Mouse (Mus musculus): ENCODE measurements around the gene Timeless. TPM values are rescaled to one million over a fixed set of nuclear protein-coding genes. Genes with fewer than 3 reads are reported as not detected.
"Not testable (repeated sequence)": the region's sequence is repeated elsewhere in the genome, so short reads cannot be mapped to it uniquely, and the experiment has no call there.

Timeless gene
- total RNA-seq, 2 experiments from 2014 or later: 2.0 to 3.5 TPM

DNA sequence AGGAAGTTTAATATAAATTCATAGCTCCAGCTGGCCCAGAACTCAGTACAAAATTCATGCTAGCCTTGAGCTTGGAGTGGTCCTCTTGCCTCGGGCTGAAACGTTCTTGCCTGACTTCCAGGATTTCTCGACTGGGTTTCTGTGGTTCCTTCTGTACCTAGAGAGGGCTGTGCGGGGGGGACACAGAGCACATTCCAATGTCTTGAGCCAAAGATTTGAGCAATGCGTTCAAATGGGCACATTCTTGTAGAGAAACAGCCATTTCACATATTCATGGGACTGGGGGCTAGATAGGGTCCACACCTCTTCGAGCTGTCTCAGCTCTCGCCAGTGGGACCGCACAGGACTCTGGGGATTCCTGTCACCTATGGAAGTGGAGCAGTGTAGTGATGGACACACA is 24.1 kb downstream of the Timeless start:
- DNase-seq: no peak

DNA sequence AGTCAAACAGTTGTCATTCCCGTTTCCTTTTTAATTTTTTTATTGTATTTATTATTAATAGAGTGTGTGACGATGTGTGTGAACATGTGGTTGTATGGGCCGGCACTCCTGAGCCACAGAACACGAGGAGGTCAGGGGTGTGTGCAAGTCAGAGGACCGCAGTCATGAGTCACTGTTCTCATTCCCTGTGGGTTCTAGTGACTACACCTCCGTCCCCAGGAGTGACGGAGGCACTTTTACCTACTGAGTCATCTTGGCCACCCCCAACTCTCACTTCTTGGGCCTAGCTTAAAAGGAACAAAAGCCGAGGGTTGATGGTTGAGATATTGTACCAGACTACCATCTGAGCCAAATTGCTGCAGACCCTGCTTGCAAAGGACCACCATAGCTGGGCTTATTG is 24.5 kb downstream of the Timeless start:
- no peak for DNase-seq

DNA sequence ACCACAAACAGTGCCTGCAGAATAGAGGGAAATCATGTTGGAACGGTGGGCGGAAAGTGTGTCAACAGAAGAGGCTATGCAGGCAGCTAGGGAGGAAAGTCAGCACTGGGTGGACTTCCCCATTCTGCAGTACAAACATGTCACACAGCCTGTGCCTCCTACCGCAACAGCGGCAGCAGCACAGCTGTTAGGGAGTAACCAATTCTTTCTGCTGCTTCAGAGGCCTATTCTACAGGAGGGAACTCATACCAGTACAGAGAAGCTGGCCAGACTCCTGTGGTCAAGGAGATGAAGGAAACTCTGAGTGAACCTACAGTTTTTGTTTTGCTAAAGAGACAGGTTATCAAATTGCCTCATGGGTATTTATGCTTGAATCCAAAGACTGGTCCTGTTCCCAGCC is 27.1 kb downstream of the Timeless start:
- DNase-seq: no peak

DNA sequence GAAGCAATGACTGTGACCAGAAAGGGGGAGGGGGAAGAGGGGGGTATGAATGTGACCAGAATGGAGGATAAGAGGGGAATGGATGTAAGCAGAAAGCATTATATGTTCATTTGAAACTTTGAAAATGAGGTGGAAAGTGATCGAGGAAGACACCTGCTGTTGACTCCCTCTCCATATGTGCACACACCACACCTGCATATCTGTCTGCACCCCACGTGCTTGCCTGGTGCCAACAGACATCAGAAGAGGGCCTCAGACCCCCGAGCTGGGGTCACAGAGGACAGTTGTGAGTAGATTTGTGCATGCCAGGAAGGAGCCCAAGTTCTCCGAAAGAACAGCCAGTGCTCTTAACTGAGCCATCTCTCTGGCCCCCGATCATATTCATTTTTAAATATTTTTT is 28.1 kb downstream of the Timeless start:
- no peak for DNase-seq

DNA sequence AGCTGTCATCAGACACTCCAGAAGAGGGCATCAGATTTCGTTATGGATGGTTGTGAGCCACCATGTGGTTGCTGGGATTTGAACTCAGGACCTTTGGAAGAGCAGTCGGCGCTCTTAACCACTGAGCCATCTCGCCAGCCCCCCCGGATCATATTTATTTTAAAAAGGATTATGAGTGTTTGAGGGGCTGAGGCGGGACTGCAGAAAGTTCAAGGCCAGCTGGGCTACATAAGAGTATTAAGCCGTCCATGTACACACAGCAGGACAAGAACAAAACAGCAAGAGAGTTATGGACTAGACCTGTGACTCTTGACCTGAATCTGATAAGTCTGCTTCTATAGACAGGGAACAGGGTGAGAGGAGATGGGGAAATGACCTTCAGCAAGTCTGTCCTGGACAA is 28.5 kb downstream of the Timeless start:
- not testable (repeated sequence) for DNase-seq

DNA sequence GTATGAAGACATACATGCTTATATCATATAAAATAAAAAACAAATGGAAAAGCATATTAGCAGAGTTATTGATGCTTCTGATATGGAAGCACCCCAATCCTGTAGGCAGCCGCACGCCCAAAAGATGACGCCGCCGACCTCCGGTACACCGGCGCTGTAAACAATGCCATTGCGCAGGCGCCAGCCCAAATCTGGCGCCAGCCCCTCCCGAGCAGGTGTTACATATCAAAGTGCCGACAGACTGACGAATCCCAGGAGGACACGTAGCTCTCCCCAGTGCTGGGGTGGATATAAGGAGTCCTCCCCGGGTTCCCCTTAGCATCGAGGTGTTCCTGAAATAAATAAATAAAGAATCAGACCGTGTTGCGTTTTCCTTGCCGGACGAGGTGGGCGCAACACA is 30.4 kb downstream of the Timeless start:
- DNase-seq: no peak

DNA sequence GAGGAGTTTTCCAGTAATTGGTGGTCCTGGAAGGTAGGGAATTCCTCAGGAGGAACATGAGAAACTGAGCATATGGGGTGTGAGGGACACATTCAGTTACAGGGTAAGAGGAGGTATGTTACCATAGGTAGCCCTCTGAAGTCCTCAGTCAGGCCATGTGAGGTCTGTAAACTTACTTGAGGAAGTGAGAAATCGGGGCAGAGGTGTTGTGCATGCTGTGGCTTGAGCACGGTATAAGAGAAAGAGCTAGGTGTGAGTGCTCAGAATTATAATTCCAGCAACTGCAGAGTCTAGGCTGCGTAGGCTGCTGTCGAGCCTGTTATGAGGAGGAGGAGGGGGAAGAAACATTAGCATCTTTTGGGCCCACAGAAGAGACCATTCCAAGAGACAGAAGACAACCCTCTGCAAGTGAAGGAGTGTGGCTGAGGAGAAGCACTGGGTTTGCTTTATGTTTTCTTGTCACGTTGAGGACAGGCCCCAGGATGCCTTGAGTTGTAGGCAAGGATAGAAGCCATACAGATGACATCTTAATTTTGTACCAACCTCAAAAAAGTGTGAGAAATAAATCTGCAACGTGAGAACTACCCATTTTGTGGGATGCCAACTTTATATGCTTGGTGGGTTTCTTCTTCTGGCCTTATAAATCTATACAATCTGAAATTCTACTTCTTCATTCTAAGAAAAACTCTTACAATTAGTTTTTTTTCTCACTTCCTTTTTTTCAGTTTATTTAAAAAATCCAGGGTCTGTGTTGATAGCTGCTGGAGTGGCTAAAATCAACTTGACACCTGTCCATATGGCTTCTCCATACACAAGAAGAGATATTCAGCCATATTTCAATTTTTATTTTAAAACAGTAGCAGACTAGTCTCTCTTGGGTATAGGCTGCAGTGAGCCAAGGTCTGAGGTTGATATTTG is 31.8 kb downstream of the Timeless start:
- DNase-seq: no peak

DNA sequence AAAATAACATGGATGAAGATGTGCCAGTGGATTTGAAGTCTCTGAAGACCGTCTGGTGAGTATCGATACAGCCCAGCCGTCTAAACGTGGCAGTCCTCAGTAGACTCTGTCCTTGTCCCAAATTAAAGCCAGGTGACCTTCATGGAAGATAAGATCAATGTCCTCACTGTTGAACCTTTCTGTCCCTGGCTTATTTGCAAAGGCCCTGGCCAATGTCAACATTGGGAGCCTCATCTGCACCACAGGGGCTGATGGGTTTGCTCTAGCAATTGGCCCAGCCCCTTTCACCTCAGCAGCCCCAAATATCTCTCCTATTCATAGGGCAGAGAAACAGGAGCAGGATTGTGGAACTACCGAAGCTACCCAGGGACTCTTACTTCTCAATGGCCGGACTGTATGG is 36.5 kb downstream of the Timeless start, which contains the start of gene Apof:
TSS of gene Apof (plus strand) at position 301 of the 400 bp plus-strand sequence.
- DNase-seq: no peak

DNA sequence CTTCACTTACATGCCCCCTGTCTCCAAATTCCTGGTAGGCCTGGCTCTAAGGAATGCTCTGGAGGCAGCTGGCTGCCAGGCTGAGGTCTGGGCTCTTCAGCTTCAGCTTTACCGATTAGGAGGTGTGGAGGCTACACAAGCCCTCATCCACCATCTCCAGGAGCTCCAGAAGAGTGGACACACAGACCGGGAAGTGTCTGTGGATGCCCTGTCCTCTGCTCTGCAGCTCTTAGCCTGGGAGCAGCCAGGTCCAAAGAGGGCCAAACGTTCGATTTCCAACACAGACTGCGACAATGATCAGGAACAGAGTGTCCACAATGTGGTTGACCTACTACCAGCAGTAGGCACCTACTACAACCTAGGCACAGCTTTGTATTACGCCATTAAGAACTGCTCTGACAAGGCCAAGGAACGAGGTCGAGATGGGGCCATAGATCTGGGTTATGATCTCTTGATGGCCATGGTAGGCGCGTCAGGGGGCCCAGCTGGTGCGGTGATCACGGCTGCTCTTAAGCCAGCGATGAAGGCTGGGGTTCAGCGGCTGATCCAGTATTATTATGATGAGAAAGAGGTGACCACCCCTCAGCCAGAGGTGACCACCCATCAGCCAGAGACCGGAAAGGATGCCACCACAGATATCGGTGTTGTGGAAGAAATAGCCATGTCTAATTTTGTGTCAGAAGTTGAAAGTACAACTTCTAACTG is 37.5 kb downstream of the Timeless start:
- DNase-seq: no peak

DNA sequence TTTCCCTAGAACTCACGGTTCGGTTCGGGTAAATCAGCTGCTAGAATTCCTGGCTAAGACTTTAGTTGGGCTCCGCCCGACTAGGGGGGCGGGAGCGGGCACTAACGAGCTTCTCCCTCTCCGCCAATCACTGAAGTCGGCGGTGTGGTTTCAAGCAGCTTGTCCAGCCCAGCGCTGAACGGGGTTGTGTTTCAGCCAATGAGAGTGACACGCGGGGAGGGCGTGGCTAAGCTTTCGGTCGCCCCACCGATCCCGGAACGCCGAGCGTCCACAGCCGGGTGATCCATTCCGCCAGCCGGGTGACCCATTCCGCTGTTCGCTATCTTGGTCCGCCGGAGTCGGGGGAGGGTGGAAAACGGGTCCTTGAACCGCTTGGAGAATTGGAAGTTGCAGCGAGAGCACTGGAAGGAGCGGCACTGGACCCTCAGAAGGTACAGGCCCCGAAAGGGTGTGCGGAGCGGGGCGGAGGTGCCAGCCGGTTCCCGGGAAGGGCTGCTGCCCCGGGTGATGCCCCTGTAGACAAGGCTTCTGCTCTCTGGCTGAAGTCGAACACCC is 38.5 kb downstream of the Timeless start, which contains the start of gene Stat2:
TSS of gene Stat2 (plus strand) at position 273 of the 555 bp plus-strand sequence.
- peak; percentile 98 for DNase-seq

DNA sequence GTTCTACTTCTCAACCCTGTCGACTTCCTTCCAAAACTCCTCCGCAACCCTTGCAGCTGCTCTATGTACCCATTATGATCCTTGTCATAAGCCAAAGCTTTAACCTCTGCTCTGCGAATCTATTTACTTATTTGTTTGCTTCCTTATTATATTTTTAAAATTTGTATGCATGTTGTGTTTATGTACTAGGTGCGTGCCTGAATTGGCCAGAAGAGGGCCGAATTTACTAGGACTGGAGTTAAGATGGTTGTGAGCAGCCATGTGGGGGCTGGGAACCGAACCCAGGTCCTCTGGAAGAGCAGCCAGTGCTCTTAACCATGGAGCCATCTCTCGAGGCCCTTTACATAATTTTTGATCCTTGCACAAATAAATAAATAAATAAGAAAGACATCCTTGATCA is 39.0 kb downstream of the Timeless start:
- no peak for DNase-seq

DNA sequence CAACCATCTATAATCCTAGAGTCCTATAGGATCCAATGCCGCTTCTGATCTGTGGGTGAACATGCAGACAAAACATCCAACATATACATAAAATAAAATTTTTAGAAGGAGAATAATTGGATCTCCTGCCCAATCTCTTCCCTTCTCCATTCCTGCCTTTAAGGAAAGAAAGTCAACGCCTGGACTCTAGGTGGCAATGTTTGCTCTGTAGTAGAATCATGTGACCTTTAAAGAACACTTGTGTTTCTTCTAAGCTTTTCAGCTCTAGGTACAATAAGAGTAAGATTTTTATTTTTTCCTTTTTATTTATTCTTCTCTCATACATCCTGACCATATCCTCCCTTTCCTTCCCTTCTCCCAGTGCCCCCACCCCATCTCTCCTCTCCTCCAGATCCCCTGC is 40.0 kb downstream of the Timeless start:
- no peak for DNase-seq

DNA sequence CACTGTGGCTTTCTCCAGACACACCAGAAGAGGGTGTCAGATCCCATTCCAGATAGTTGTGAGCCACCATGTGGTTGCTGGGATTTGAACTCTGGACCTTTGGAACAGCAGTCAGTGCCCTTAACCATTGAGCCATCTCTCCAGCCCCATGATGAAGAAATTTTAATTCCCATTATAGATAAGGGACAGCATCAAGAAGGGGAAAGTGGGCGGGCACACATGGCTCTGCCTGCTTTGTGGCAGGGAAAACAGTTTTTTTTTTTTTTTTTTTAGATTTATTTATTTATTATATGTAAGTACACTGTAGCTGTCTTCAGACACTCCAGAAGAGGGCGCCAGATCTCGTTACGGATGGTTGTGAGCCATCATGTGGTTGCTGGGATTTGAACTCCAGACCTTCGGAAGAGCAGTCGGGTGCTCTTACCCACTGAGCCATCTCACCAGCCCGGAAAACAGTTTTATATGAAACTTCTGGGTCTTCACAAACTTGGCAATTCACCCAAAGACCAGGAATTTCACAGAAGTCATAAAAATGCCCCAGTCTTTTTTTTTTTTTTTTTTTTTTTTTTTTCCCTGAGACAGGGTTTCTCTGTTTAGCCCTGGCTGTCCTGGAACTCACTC is 41.1 kb downstream of the Timeless start:
- not testable (repeated sequence) for DNase-seq

DNA sequence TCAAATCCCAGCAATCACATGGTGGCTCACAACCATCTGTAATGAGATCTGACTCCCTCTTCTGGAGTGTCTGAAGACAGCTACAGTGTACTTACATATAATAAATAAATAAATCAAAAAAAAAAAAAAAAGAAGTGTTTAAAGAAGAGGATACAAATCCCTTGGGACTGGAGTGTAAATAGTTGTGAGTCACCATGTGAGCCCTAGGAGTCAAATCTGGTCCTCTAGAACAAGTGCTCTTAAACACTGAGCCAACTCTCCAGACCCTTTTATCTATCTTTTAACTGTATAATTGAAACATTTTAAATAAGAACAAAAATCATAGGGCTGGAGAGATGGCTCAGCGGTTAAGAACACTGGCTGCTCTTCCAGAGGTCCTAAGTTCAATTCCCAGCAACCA is 43.5 kb downstream of the Timeless start:
- not testable (repeated sequence) for DNase-seq

DNA sequence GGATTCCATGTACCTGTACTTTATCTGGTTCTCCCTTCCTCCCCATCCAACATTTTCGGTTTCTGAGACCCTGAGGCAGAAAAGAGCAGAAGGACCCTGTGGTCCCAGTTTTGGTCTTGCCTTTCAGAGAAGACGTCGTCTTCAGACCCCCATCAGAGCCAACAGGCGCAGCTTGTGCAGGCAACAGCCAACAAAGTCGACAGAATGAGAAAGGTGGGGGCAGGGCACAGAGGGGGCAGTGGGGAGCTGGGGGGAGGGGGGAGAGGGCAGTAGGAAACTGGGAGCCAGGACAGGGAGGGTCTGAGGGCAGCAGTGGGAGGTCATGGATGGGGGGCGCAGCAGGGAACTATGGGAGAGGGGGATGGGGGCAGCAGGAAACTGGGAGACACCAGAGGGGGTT is 46.3 kb downstream of the Timeless start:
- no peak for DNase-seq

DNA sequence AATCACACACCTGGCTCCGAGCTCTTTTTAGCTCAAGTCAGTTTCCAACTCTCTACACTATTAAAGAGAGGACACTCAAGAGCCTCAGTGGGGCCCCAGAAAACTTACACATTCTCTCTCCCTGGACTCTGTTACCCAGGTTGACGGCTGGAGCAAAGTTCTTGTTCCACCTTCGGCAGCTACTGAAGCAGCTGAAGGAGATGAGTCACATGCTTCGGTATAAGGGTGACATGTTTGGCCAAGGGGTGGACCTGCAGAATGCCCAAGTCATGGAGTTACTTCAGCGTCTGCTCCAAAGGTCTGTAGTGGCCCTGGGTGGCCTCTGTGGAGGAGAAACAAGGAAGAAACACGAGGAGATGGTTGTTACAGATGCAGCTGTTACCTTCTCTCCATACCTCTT is 49.1 kb downstream of the Timeless start:
- DNase-seq: no peak

DNA sequence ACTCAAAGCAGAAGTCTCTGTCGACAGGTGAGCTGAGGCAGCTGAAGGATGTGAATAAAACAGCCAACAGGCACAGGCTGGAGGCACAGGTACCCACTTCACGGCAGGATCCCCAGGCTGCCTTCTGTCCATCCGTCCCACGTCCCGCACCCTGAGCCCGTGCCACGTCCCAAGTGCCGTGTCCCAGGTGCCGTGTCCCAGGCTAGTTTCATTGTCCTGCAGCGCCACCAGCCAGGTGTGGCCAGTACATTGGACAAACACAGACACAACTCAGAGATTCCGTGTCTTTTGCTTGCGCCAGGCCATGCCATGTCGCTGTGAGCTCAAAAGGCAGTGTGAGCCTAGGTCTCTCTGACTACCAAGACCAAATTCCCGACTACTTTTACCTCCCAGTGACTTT is 49.8 kb downstream of the Timeless start:
- DNase-seq: no peak

DNA sequence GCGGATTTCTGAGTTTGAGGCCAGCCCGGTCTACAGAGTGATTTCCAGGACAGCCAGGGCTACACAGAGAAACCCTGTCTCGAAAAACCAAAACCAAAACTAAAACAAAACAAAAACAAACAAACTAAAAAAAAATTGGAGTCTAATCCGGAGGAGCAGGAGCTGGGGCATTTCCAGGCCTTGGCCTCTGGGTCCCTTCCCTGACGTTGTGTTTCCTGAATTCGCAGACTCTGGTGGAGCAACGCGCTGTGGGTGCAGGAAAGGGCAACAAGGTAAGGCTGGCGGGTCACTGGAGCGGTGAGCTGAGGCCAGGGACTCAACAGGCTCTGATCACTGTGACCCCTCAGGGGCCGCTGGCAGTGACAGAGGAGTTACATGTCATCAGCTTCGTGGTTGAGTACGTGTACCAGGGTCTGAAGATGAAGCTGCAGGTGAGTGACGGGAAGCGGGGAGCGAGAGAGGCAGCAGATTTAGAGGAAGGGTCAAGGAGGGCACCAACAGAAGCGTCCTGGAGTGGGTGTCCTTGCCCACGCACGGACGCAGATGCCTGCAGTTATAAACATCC is 51.1 kb downstream of the Timeless start:
- DNase-seq: no peak

DNA sequence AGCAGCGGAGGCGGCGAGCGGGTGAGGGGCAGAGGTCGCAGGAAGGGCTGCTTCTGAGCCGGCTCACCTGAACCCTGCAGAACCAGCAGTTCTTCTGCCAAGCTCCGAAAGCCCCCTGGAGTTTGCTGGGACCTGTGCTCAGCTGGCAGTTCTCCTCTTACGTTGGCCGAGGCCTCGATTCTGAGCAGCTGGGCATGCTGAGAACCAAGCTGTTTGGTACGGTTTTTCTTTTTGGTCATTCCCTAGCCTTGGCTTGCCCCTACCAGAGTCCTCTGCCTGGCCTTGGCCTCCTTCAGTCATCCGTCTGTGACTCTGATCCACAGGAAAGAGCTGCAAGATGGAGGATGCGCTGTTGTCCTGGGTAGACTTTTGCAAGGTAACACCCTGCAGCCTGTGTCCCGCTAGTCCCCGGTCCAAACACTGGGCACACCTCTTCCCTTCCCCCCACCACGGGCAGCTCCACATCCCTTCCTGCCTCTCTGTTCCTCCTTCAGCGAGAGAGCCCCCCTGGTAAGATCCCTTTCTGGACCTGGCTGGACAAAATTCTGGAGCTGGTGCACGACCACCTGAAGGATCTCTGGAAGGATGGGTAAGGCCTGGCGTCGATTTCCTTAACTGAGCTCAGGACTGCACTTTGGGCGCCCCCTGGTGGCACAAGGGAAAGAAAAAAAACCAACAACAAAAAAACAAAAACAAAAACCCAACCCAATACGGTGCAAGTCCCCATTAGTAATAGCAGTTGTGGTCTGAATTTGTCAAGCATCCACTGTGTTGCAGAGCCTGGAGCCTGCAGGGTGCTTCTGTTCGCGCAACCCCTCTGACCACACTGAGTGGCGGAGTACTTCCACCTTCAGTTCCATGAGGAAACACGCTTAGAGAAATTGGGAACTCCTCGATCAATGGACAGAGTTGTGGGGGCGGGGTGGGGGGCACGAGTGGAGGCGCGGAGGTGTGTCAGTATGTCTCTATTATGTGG is 52.0 kb downstream of the Timeless start:
- no peak for DNase-seq

DNA sequence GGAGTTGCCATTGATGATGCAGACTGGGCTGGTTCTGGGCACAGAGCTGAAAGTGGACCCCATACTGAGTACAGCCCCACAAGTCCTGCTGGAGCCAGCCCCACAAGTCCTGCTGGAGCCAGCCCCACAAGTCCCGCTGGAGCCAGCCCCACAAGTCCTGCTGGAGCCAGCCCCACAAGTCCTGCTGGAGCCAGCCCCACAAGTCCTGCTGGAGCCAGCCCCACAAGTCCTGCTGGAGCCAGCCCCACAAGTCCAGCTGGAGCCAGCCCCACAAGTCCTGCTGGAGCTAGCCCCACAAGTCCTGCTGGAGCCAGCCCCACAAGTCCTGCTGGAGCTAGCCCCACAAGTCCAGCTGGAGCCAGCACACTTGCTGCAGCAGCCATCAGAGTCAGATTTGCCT is 58.7 kb downstream of the Timeless start:
- peak; percentile 63 for DNase-seq

All from gastrocnemius, postnatal 25 days (tissue).